Mouse (Mus musculus): ENCODE measurements around the gene Cnih1. TPM values are rescaled to one million over a fixed set of nuclear protein-coding genes. Genes with fewer than 3 reads are reported as not detected.

Gene Cnih1
- 82.9 TPM for polyA plus RNA-seq (2015; fragmentation: Illumina TruSeq; extraction: RNeasy Lipid Tissue Mini Kit (QIAGEN cat#74804); ENCODE audit: insufficient read depth, low replicate concordance)

DNA sequence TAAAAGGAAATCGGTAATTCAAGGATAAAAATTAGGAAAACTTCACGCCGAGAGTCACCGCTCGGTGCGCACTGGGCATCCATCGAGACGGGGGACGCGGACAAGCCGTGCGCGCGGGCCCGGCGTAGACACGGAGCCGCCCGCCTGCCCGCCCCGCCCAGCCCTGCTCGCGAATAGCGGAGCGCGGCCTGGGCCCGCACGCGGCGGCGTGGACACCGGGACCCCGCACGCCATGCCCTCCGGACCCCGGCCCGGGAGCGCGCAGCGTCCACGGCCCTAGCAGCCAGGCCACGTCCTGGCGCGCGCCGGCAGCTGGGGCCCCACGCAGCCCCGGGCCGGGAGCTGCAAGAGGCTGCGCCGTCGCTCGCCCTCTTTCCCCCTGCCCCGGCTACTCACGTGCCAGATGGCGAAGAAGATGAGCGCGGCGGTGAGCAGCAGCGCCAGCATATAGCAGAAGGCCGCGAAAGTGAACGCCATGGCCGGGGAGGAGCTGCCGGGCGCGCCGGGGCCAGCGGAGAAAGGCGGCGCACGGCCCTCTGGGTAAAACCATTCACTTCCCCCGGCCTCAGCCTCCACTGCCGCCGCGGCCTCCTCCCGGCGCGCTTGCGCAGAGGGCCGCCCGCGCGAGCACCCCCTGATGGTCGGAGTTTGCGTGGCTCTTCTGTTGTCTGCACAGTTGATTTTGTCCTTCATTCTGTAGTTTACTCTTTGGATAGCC is at the start of gene Cnih1:
TSS of gene Cnih1 (minus strand) at position 625 of the 718 bp plus-strand sequence.

DNA sequence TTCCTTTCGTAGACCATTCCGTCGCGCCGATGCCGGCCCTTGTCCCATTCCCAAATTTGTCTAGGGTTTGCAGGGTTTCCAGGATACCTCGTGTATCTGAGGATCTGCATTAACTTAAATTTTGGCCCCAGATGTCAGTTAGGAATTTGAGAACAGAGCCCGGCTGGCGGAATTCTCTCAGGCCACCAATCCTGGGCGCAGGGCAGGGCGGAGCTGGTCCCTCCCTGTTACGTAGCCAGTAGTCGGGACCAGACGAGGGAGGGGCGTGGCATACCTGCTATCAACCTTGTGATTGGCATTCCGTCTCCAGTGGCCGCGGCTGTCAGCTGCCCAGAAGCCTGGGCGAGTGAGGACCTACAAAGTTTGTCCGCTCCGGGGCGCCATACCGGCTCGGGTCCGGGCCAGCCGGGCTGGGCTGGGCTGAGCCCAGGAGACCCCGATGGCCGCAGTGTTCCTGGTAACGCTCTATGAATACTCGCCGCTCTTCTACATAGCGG is 43.7 kb upstream of the Cnih1 start, which contains the start of gene Cgrrf1:
TSS of gene Cgrrf1 (plus strand) at position 289 of the 497 bp plus-strand sequence.

DNA sequence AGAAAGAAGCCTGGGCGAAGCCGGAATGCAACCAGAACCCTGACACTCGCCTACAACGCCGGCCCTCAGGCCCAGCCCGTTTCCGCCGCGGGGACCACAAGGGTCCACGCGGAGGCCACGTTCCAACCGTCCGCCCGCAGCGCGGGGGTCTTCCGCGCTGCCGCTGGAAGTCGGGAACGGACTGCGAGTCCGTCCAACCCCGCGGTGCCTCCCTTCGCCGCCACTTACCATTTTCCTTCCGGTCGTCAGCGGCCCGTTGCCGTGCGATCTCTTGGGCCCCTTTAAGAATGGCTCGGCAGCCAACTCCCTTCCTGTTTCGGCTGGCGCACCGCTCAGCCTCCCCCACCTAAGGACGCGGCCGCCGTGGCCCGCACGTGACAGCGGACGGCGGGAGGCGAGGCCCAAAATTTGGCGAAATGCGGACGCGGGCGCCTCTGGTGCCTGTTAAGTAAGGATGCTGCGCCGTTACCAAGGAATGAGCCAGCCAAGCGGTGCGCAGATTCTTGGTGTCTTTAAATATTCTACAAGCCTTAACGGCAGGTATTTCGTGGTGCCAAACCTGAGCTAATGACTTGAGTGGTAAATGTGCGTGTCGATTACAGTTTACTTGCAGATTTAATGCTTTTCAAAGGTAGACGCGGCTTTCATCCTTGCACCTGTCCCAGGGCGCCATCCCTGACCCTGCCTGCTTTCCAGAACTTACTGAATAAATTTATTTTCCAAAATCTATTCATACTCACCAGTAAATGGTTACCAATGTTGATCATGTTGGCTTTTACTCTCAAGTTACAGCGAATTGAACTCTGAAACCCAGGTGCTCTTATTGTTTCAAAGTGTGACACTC is 33.9 kb upstream of the Cnih1 start, which contains the start of gene Gmfb:
TSS of gene Gmfb (minus strand) at position 370 of the 844 bp plus-strand sequence.

DNA sequence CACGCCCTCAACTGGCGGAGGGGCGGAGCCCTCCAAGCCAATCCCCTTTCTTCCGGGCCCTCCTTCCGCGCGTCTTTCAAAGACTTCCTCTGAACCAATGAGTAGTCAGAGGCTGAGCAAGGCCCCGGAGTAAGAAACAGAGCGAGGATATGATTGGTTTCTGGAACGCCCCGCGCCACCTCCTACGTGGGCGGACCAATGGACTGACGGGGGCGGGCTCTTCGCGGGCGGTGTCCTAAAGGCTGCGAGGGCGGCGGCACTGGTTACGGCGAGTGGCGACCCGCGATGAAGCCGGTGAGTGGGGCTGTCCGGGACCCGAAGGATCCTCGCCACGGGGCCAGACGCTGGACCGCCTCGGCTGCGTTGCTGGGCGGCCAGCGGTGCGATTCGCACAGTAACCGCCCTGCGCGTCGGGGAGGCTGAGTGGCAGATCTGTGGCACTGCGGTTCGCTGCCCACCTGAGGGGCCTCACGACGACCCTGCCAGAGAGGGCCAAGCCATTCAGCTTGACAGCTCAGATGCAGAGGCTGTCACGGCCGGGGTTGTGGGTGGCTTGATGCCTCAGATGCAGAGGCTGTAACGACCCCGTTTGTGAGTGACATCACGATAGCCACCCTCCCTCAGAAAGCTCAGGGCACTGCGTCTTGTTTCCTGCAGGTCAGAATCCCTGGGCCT is 27.7 kb downstream of the Cnih1 start, which contains the start of gene Cdkn3:
TSS of gene Cdkn3 (plus strand) at position 187 of the 675 bp plus-strand sequence.

Other genes with a start within 250 kb of the Cnih1 start
- 12.3 TPM for gene Cdkn3, start 27.9 kb downstream of the Cnih1 start, polyA plus RNA-seq (2015; fragmentation: Illumina TruSeq; extraction: RNeasy Lipid Tissue Mini Kit (QIAGEN cat#74804); ENCODE audit: insufficient read depth, low replicate concordance)
- 146 TPM for gene Gmfb, start 33.8 kb upstream of the Cnih1 start, polyA plus RNA-seq (2015; fragmentation: Illumina TruSeq; extraction: RNeasy Lipid Tissue Mini Kit (QIAGEN cat#74804); ENCODE audit: insufficient read depth, low replicate concordance)
- 21.4 TPM for gene Cgrrf1, start 43.7 kb upstream of the Cnih1 start, polyA plus RNA-seq (2015; fragmentation: Illumina TruSeq; extraction: RNeasy Lipid Tissue Mini Kit (QIAGEN cat#74804); ENCODE audit: insufficient read depth, low replicate concordance)
- gene Samd4, start 94.4 kb upstream of the Cnih1 start, polyA plus RNA-seq (2015; fragmentation: Illumina TruSeq; extraction: RNeasy Lipid Tissue Mini Kit (QIAGEN cat#74804); ENCODE audit: insufficient read depth, low replicate concordance): 3.4 TPM

Measured in spleen, adult 10 weeks (tissue).